Comparison of ENCODE assay signal across 14 mouse cellular contexts in the genomic region with DNA sequence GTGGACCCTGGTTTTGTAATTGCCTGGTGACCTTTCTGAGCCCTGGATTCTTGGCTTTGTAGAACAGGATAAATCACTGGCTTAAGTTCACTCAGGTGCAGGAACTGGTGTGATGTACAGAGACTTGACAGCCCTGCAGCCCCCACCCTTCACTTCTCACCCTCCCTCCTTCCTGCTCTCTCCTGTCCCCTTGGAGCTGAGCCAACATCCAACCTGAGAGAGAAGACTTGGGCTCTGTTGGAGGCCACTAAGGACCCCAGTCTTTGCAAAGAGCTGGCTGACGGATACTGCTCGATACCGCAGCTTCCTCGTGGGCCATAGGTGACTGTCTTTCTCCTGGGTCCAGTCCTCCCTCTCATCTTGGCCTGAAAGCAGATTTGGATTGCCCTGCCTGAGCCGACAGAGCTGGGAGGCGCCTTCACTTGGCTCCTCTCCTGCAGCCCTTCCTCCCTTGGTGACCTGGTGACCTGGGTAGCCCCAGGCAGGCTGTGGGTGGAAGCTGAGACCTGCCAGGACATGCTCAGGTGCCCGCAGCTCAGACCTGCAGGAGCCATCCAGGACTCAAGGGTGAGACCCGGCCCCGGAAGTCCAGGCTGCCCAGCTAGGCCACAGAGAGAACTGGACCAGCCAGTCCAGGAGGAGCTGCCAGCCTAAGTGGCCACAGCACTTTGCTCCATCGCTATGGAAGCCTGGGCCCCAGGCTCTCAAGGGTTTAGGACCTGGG. TPM values are rescaled to one million over a fixed set of nuclear protein-coding genes. Genes with fewer than 3 reads are reported as not detected.
DNase-seq lines count a peak whose midpoint lies in the region; ATAC-seq and TF ChIP-seq lines count a peak whose summit lies in the region.
"Had no signal": no experiment of that assay in that cellular context is flagged by ENCODE, and none has a peak within 500 bp of the region (broad histone marks: within the 10 kb centered on the region; RNA-seq: fewer than 3 reads in every experiment).

No protein-coding gene starts in this region.

- no peak for TF ChIP-seq CTCF in kidney, postnatal 0 days (IDR thresholded peaks at IDR 0.05; ENCODE audit: low read depth)

- no peaks in the 10 kb centered on the region for H3K9me3 ChIP-seq in kidney, postnatal 0 days (replicated peaks; ENCODE audit: low read length)
- H3K9me3 ChIP-seq: liver, embryonic 13.5 days; midbrain, embryonic 10.5 days had no signal

- 42% methylated on average over 10 of the region's 10 CpGs for WGBS in kidney, postnatal 0 days

- H3K27ac ChIP-seq in kidney, postnatal 0 days: peak overlapping the region; percentile 50; the same call in 1 of the 2 replicates
- H3K27ac ChIP-seq: liver, embryonic 13.5 days; midbrain, embryonic 10.5 days had no signal

- peaks cover 13% of the 10 kb centered on the region; the same call in 1 of the 2 replicates for H3K4me1 ChIP-seq in kidney, postnatal 0 days (replicated peaks; ENCODE audit: insufficient read depth, low read length)
- H3K4me1 ChIP-seq: midbrain, embryonic 10.5 days had no signal

- ATAC-seq in kidney, postnatal 0 days (replicated peaks; ENCODE audit: low FRiP score, low read depth): peak; percentile 62
- ATAC-seq: intestine, postnatal 0 days had no signal

- no peak overlapping the region for H3K4me2 ChIP-seq in kidney, postnatal 0 days (ENCODE audit: low read length)
- H3K4me2 ChIP-seq: liver, embryonic 13.5 days had no signal

- no peaks in the 10 kb centered on the region for H3K36me3 ChIP-seq in kidney, postnatal 0 days (ENCODE audit: insufficient read depth, low read length)
- H3K36me3 ChIP-seq: liver, embryonic 13.5 days; midbrain, embryonic 10.5 days had no signal

- no peak overlapping the region for H3K4me3 ChIP-seq in kidney, postnatal 0 days (replicated peaks; ENCODE audit: low read depth, low read length)
- H3K4me3 ChIP-seq: liver, embryonic 13.5 days; midbrain, embryonic 10.5 days had no signal

- no peaks in the 10 kb centered on the region for H3K27me3 ChIP-seq in kidney, postnatal 0 days (ENCODE audit: insufficient read depth, low read length)

- H3K9ac ChIP-seq in kidney, postnatal 0 days (ENCODE audit: low read depth, low read length): 0 out of 2 replicates have a peak overlapping the region, but pooled peaks have one; percentile 5
- H3K9ac ChIP-seq: liver, embryonic 13.5 days had no signal

- peak; percentile 15 for DNase-seq in embryo, embryonic 10 days (ENCODE audit: low spot score)
- DNase-seq in embryo, embryonic 10.5 days (ENCODE audit: low spot score): no peak
- peak; percentile 24 for DNase-seq in ovary, postnatal 36 days (ENCODE audit: low spot score)
- DNase-seq in ovary, postnatal 14 days (ENCODE audit: low spot score): no peak
- DNase-seq in kidney, postnatal 0 days (ENCODE audit: low spot score): no peak
- peak; percentile 84 for DNase-seq in urinary bladder, postnatal 14 days (ENCODE audit: low spot score)
- no peak for DNase-seq in spleen, postnatal 10 days (ENCODE audit: low spot score in 2 of 2)
- DNase-seq in right cerebral cortex, adult 18-20 months: no peak
- DNase-seq: heart, postnatal 4 days; liver, embryonic 13.5 days; right cerebral cortex, postnatal 25 days; thymus, adult 18-20 months had no signal

RNA-seq across cellular contexts. Expression of a gene that starts 6.2 kb away (rescaled TPM):
- polyA plus RNA-seq in kidney, postnatal 0 days (2015; fragmentation: Nextera tagmentation; extraction: Ambion mirVana): 1.9 and 2.0 TPM in 2 replicates

RNA-seq across cellular contexts. Expression of a gene that starts 6.3 kb away (rescaled TPM):
- polyA plus RNA-seq in kidney, postnatal 0 days (2015; fragmentation: Nextera tagmentation; extraction: Ambion mirVana): 28.5 and 30.6 TPM in 2 replicates

RNA-seq across cellular contexts. Expression of a gene that starts 21.3 kb away (rescaled TPM):
- polyA plus RNA-seq in kidney, postnatal 0 days (2015; fragmentation: Nextera tagmentation; extraction: Ambion mirVana): 40.8 and 42.5 TPM in 2 replicates

RNA-seq across cellular contexts. Expression of a gene that starts 31.7 kb away (rescaled TPM):
- 156 and 163 TPM in 2 replicates for polyA plus RNA-seq in kidney, postnatal 0 days (2015; fragmentation: Nextera tagmentation; extraction: Ambion mirVana)

RNA-seq across cellular contexts. Expression of a gene that starts 37.4 kb away (rescaled TPM):
- 134 and 136 TPM in 2 replicates for polyA plus RNA-seq in kidney, postnatal 0 days (2015; fragmentation: Nextera tagmentation; extraction: Ambion mirVana)

Comparison
In these comparisons a context has a peak if more than half of its experiments do, and no peak if none do; other contexts are left out.
1. DNase-seq: peak in embryo, embryonic 10 days (single experiment), ovary, postnatal 36 days (single experiment) and urinary bladder, postnatal 14 days (single experiment); none in embryo, embryonic 10.5 days (single experiment), ovary, postnatal 14 days (single experiment), kidney, postnatal 0 days (single experiment), spleen, postnatal 10 days (0 of 2) and right cerebral cortex, adult 18-20 months (single experiment).